Mouse (Mus musculus) hindbrain, embryonic 10.5 days (tissue): ENCODE data around the gene 4933417A18Rik. TPM values are rescaled to one million over a fixed set of nuclear protein-coding genes. Genes with fewer than 3 reads are reported as not detected.
"Not testable (repeated sequence)": the region's sequence is repeated elsewhere in the genome, so short reads cannot be mapped to it uniquely, and the experiment has no call there.

Experiments
- DNase-seq: peaks from one replicate; pipeline ENCODE4 v3.0.0-alpha.2; 2017; ENCODE audit warnings: low spot score
- H3K27ac ChIP-seq: fragments of 300-500 bp; sonication (generic); 2 replicates; pipeline ENCODE4 v1.5.1; 2016; ENCODE audit warnings: mild to moderate bottlenecking, moderate library complexity
- H3K27me3 ChIP-seq: fragments of 300-500 bp; sonication (generic); 2 replicates; pipeline ENCODE4 v1.6.1; 2016; ENCODE audit warnings: mild to moderate bottlenecking; ENCODE audit not compliant: poor library complexity, insufficient read depth, severe bottlenecking
- H3K36me3 ChIP-seq: fragments of 300-500 bp; sonication (generic); 2 replicates; pipeline ENCODE4 v1.6.1; 2016; ENCODE audit warnings: mild to moderate bottlenecking, moderate library complexity
- H3K4me1 ChIP-seq: fragments of 300-500 bp; sonication (generic); replicated peaks from 2 replicates; pipeline ENCODE4 v1.6.1; 2016; ENCODE audit warnings: mild to moderate bottlenecking
- H3K4me3 ChIP-seq: fragments of 300-500 bp; sonication (generic); 2 replicates; pipeline ENCODE4 v1.5.1; 2016; ENCODE audit warnings: mild to moderate bottlenecking, moderate library complexity
- H3K9me3 ChIP-seq: fragments of 300-500 bp; sonication (generic); 2 replicates; pipeline ENCODE4 v1.6.1; 2016; ENCODE audit warnings: mild to moderate bottlenecking, moderate library complexity
- WGBS: fragments of 180-500 bp; shearing (Covaris S2); methylation state at CpG from one replicate; pipeline ENCODE4 v1.1.7; 2016; 5-methylcytosine and 5-hydroxymethylcytosine counted together
- polyA plus RNA-seq: library from polyadenylated mRNA; unstranded; fragments of >200 nt; fragmentation: Nextera tagmentation; extraction: Ambion mirVana; gene quantifications from 2 replicates; pipeline ENCODE4 v1.2.1, GENCODE M21; 2016

Gene 4933417A18Rik
- polyA plus RNA-seq, result not detected in 2 replicates

GRCm38 (mm10) chr13:34924210-34924609 lies at the start of gene 4933417A18Rik, which contains the start of gene Fam217a:
4933417A18Rik (plus strand) TSS chr13:34924409.
Fam217a (minus strand) TSS chr13:34924310.
- H3K4me3 ChIP-seq, result no peak within 1 kb of the TSS
- WGBS, result 83% methylated on average over 4 of the region's 4 CpGs
- no peak within 1 kb of the TSS for H3K27ac ChIP-seq
- no peak for DNase-seq
- H3K4me1 ChIP-seq, result no peaks in the 10 kb centered on the region
- no peaks in the 10 kb centered on the region for H3K36me3 ChIP-seq
- H3K9me3 ChIP-seq, result no peaks in the 10 kb centered on the region
- H3K27me3 ChIP-seq, result no peaks in the 10 kb centered on the region

DNA sequence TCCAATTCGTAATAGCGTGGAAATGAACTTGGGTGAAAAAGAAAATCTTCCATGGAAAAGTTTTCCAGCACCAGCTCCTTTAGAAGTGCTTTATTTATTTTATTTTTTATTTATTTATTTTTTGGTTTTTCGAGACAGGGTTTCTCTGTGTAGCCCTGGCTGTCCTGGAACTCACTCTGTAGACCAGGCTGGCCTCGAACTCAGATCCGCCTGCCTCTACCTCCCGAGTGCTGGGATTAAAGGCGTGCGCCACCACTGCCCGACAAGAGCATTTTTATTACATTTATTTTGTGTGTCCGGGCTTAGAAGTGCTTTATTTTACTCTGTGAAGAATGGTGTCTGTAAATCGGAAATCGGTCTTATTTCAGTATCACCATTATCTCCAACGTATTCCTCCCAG lies 49.5 kb upstream of the 4933417A18Rik start:
- H3K36me3 ChIP-seq, H3K9me3 ChIP-seq, H3K27me3 ChIP-seq, DNase-seq: not testable (repeated sequence)
- H3K4me1 ChIP-seq, result peaks cover 28% of the 10 kb centered on the region
- peak overlapping the region; percentile 97 for H3K4me3 ChIP-seq
- WGBS, result 24% methylated on average over 13 of the region's 13 CpGs
- peak overlapping the region; percentile 99 for H3K27ac ChIP-seq

GRCm38 (mm10) chr13:34875166-34875710 lies 49.0 kb upstream of the 4933417A18Rik start, which contains the start of gene Prpf4b:
Prpf4b (plus strand) TSS chr13:34875302.
- H3K36me3 ChIP-seq, result peaks cover 9% of the 10 kb centered on the region
- no peaks in the 10 kb centered on the region for H3K9me3 ChIP-seq
- H3K27me3 ChIP-seq, result no peaks in the 10 kb centered on the region
- 1% methylated on average over 40 of the region's 40 CpGs for WGBS
- H3K4me3 ChIP-seq, result peak within 1 kb of the TSS; percentile 97
- peaks cover 28% of the 10 kb centered on the region for H3K4me1 ChIP-seq
- H3K27ac ChIP-seq, result peak within 1 kb of the TSS; percentile 99
- peak; percentile 92 for DNase-seq

GRCm38 (mm10) chr13:34875741-34876445 lies 48.3 kb upstream of the 4933417A18Rik start:
- Histone ChIP-seq H3K9me3 (no peaks in the 10 kb centered on the region), H3K27ac (peak overlapping the region; percentile 99), H3K4me3 (peak overlapping the region; percentile 97), H3K4me1 (peaks cover 28% of the 10 kb centered on the region), H3K27me3 (no peaks in the 10 kb centered on the region), H3K36me3 (peaks cover 13% of the 10 kb centered on the region)
- peak; percentile 76 for DNase-seq
- WGBS, result under 1% methylated on average over 50 of the region's 50 CpGs

DNA sequence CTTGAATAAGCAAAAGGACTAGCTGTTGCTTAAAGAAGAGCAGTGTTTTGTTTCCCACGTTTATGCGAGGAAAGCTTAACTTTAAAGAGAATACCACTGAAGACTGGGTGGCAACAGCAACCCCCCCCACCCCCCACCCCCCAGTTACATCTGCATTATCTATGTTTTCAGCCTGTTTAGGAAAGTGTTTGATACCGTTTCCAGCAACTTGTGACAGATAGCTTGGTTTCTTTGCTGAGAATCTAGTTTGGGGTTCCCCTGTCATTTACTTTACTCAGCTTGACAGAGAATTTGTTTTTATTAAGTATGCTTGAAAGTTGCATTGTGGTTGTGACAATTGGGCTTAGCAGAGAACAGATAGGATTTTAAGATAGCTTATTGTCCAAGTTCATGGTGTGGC lies 47.7 kb upstream of the 4933417A18Rik start:
- peak overlapping the region; percentile 99 for H3K27ac ChIP-seq
- no peaks in the 10 kb centered on the region for H3K27me3 ChIP-seq
- peak overlapping the region; percentile 97 for H3K4me3 ChIP-seq
- no peaks in the 10 kb centered on the region for H3K9me3 ChIP-seq
- DNase-seq, result no peak
- WGBS, result 19% methylated on average over 3 of the region's 3 CpGs
- H3K4me1 ChIP-seq, result peaks cover 28% of the 10 kb centered on the region
- H3K36me3 ChIP-seq, result peaks cover 19% of the 10 kb centered on the region

- WGBS, result 95% methylated on average over 1 of the region's 1 CpGs
- peaks cover 100% of the 10 kb centered on the region for H3K36me3 ChIP-seq
- no peak overlapping the region for H3K27ac ChIP-seq
- no peak for DNase-seq
- no peaks in the 10 kb centered on the region for H3K9me3 ChIP-seq
- no peak overlapping the region for H3K4me3 ChIP-seq
- no peaks in the 10 kb centered on the region for H3K27me3 ChIP-seq
- H3K4me1 ChIP-seq, result no peaks in the 10 kb centered on the region
Observed at GRCm38 (mm10) chr13:34892871-34893270, 31.3 kb upstream of the 4933417A18Rik start.

- H3K27me3 ChIP-seq, result no peaks in the 10 kb centered on the region
- H3K36me3 ChIP-seq, result no peaks in the 10 kb centered on the region
- H3K9me3 ChIP-seq, result no peaks in the 10 kb centered on the region
- H3K4me1 ChIP-seq, result peaks cover 10% of the 10 kb centered on the region
- H3K4me3 ChIP-seq, result no peak overlapping the region
- H3K27ac ChIP-seq, result no peak overlapping the region
- WGBS, result 86% methylated on average over 9 of the region's 9 CpGs
- no peak for DNase-seq
Observed at GRCm38 (mm10) chr13:34914614-34915013, 9.6 kb upstream of the 4933417A18Rik start.

DNA sequence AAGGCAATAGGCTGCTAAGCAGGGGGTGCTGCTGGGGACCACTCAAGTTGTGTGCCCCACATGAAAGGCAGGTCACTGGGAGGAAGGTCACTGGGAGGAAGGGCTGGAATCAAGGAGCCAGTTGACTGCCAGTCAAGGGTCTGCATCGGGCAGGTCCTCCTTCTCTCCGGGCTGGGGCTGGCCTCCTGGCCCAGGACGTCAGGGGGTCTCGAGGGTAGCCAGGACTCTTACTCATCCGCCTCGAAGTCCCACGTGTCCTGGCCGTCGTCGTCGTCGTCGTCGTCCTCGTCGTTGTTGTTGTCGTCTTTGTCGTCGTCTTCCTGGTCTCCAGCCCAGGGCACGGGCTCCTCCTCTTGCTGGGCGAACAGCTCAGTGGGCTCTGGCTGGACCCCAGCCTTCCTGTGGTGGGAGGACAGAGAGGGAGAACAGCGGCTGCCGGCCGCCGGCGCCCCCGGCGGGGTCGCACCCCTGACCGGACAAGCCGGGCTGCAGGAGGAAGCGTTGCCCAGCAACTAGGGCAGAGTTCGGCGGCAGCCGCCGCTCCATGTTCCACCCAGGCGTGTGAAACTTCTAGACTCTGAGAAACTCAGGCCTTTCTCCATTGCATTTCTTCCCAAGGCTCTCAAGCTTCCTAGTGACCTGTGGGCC lies 7.6 kb upstream of the 4933417A18Rik start:
- H3K4me3 ChIP-seq, result peak overlapping the region; percentile 43
- no peaks in the 10 kb centered on the region for H3K36me3 ChIP-seq

DNA sequence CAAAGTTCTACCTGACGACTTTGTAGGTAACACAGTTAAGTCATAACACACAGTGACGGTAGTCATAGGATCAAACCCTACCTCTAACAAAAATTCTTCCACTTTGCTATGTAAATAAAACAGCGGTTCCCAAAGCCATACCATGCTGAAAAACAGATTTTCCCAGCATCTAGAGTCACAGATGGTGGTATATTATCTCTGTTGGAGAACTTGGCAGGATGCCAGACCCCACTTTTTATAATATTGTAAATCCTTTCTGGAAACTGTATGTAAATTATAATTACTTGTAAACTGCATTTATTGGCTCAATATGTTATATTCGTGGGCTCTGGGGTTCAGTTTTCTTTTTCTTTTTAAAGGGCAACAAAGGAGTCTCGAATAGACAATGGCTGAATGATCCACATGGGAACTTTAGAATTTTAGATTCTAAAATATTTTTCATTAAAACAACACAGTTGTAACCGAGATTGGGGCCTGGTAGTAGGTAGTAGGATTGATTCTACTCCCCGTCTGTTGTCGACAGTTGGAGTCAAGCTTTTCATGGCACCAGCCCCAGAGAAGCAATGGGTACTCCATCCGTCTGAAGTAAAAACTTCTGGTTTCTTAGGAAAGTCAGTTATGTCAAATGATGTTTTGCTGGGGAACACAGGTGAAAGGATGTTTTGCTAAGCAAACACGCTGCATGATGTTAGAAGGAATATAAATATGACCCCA lies 10.9 kb downstream of the 4933417A18Rik start:
- DNase-seq, result no peak
- Histone ChIP-seq H3K27me3 (no peaks in the 10 kb centered on the region), H3K27ac (no peak overlapping the region), H3K4me3 (no peak overlapping the region), H3K4me1 (no peaks in the 10 kb centered on the region), H3K36me3 (no peaks in the 10 kb centered on the region), H3K9me3 (no peaks in the 10 kb centered on the region)
- 85% methylated on average over 10 of the region's 10 CpGs for WGBS

More for the DNA sequence above, 7.6 kb upstream of the 4933417A18Rik start:
- Histone ChIP-seq H3K27me3 (no peaks in the 10 kb centered on the region), H3K27ac (peak overlapping the region; percentile 79), H3K9me3 (no peaks in the 10 kb centered on the region), H3K4me1 (peaks cover 10% of the 10 kb centered on the region)
- 24% methylated on average over 37 of the region's 37 CpGs for WGBS
- DNase-seq, result peak; percentile 70

- H3K27ac ChIP-seq, result no peak overlapping the region
- H3K36me3 ChIP-seq, result no peaks in the 10 kb centered on the region
- H3K4me1 ChIP-seq, result no peaks in the 10 kb centered on the region
- H3K9me3 ChIP-seq, result no peaks in the 10 kb centered on the region
- no peak for DNase-seq
- no peak overlapping the region for H3K4me3 ChIP-seq
- H3K27me3 ChIP-seq, result no peaks in the 10 kb centered on the region
Observed at GRCm38 (mm10) chr13:34942370-34942769, 18.2 kb downstream of the 4933417A18Rik start.

- H3K4me1 ChIP-seq, DNase-seq, H3K4me3 ChIP-seq, H3K36me3 ChIP-seq, H3K9me3 ChIP-seq, H3K27ac ChIP-seq, H3K27me3 ChIP-seq: not testable (repeated sequence)
- WGBS, result 94% methylated on average over 2 of the region's 2 CpGs
Observed at GRCm38 (mm10) chr13:34951437-34951836, 27.2 kb downstream of the 4933417A18Rik start.

- H3K4me1 ChIP-seq, result no peaks in the 10 kb centered on the region
- H3K9me3 ChIP-seq, result peaks cover 3% of the 10 kb centered on the region; the same call in 1 of the 2 replicates
- H3K27ac ChIP-seq, result no peak overlapping the region
- H3K4me3 ChIP-seq, result no peak overlapping the region
- no peaks in the 10 kb centered on the region for H3K36me3 ChIP-seq
- DNase-seq, result no peak
- no peaks in the 10 kb centered on the region for H3K27me3 ChIP-seq
- 87% methylated on average over 4 of the region's 4 CpGs for WGBS
Observed at GRCm38 (mm10) chr13:34956901-34957300, 32.7 kb downstream of the 4933417A18Rik start.
